In the genomic region with DNA sequence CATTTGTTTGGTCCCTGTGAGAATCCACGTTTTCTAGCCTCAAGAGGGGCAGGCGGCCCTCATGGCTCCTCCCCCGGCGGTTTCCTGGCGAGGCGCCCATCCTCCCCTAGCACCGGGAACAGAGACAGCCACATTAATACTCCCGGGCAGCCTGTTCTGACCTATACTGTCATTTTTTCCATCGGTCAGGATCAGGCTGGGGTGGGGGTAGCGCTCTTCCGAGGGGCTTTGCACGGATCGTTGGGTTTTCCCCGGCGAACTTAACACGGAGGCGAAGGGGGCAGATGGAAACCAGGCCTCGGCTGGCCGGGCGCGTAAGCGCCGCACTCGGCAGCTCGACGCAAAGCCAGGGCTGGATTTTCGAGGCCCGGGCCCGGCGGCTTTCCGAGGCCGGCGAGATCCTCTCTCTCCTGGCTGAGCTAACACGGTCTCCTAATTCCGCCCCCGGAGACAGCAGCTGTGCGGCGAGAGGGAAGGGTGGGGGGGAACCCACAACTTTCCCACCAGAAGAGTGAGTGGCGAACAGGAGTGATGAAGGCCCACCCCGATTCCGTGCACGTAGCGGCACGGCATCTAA, we compare ENCODE assay signal across 8 mouse cellular contexts. TPM values are rescaled to one million over a fixed set of nuclear protein-coding genes. Genes with fewer than 3 reads are reported as not detected.
DNase-seq lines count a peak whose midpoint lies in the region; ATAC-seq and TF ChIP-seq lines count a peak whose summit lies in the region.

No protein-coding gene starts in this region.

- no peaks in the 10 kb centered on the region for H3K79me2 ChIP-seq in liver, adult 2 months (ENCODE audit: control insufficient read depth, insufficient read depth, low read length)

- TF ChIP-seq CTCF in left cerebral cortex, adult 2 months (IDR thresholded peaks at IDR 0.05): no peak
- TF ChIP-seq CTCF in hindbrain, postnatal 0 days (IDR thresholded peaks at IDR 0.05; ENCODE audit: low read depth): no peak
- TF ChIP-seq CTCF in liver, adult 2 months (IDR thresholded peaks at IDR 0.05; ENCODE audit: low read depth, low read length): no peak

- 9% methylated on average over 44 of the region's 44 CpGs for WGBS in hindbrain, postnatal 0 days
- WGBS in liver, adult 2 months: 1% methylated on average over 42 of the region's 44 CpGs
- WGBS in midbrain, embryonic 16.5 days: 10% methylated on average over 35 of the region's 44 CpGs

- peak; percentile 32 to 41 for DNase-seq in left cerebral cortex, adult 2 months (ENCODE audit: extremely low spot score in 1 of 2, low spot score in 2 of 2)
- no peak for DNase-seq in left cerebral cortex, adult 9 months (ENCODE audit: low spot score in 2 of 2)
- DNase-seq in brain, adult 2 months (ENCODE audit: low read depth, low spot score): peak; percentile 74
- DNase-seq in gastrocnemius, postnatal 14 days: peak; percentile 76
- peak; percentile 69 for DNase-seq in hindbrain, postnatal 0 days (ENCODE audit: low spot score)
- DNase-seq in liver, adult 2 months (ENCODE audit: extremely low read depth, low read depth, low spot score): no peak
- peak; percentile 69 for DNase-seq in thymus, postnatal 14 days

- ATAC-seq in hindbrain, postnatal 0 days: peak; percentile 67
- peak; percentile 37 for ATAC-seq in midbrain, embryonic 16.5 days

- peak overlapping the region; percentile 41; the same call in 1 of the 2 replicates for H3K9ac ChIP-seq in hindbrain, postnatal 0 days (replicated peaks; ENCODE audit: low read length)
- peak overlapping the region; percentile 58 for H3K9ac ChIP-seq in liver, adult 2 months (ENCODE audit: low read depth, low read length)
- peak overlapping the region; percentile 54 for H3K9ac ChIP-seq in midbrain, embryonic 16.5 days (ENCODE audit: low read depth, low read length)

- no peaks in the 10 kb centered on the region for H3K9me3 ChIP-seq in hindbrain, postnatal 0 days (ENCODE audit: low read length)
- no peaks in the 10 kb centered on the region for H3K9me3 ChIP-seq in midbrain, embryonic 16.5 days (replicated peaks; ENCODE audit: control insufficient read depth, low read length, poor library complexity, severe bottlenecking)

- H3K27me3 ChIP-seq in hindbrain, postnatal 0 days (ENCODE audit: insufficient read depth, low read length): no peaks in the 10 kb centered on the region
- no peaks in the 10 kb centered on the region for H3K27me3 ChIP-seq in liver, adult 2 months (ENCODE audit: control insufficient read depth, insufficient read depth, low read length)
- peaks cover 28% of the 10 kb centered on the region for H3K27me3 ChIP-seq in midbrain, embryonic 16.5 days (ENCODE audit: control insufficient read depth, insufficient read depth, low read depth, low read length)

- no peaks in the 10 kb centered on the region for H3K4me1 ChIP-seq in hindbrain, postnatal 0 days (ENCODE audit: insufficient read depth, low read length)
- 0 out of 2 replicates have a peak, but pooled peaks cover 1% of the 10 kb centered on the region for H3K4me1 ChIP-seq in liver, adult 2 months (ENCODE audit: control insufficient read depth, insufficient read depth, low read length)
- peaks cover 5% of the 10 kb centered on the region for H3K4me1 ChIP-seq in midbrain, embryonic 16.5 days (ENCODE audit: control insufficient read depth, insufficient read depth, low read length)

- H3K4me2 ChIP-seq in hindbrain, postnatal 0 days (ENCODE audit: low read depth, low read length): peak overlapping the region; percentile 64
- H3K4me2 ChIP-seq in midbrain, embryonic 16.5 days (ENCODE audit: low read length): peak overlapping the region; percentile 63

- intact Hi-C loops in left cerebral cortex, adult 2 months (cut with DNase I): loop anchor here (2.0 to 5.0 kb wide), 3 partner anchors 68 to 152 kb away; no protein-coding TSS in a partner anchor
- intact Hi-C loops in gastrocnemius, postnatal 14 days (cut with DNase I; ENCODE audit: low total_unique reads): no loop called here

- no peak for TF ChIP-seq POLR2A in liver, adult 2 months (IDR thresholded peaks at IDR 0.05; ENCODE audit: extremely low read depth, insufficient read depth, low read length)

- H3K4me3 ChIP-seq in left cerebral cortex, adult 2 months: peak overlapping the region; percentile 40
- H3K4me3 ChIP-seq in hindbrain, postnatal 0 days (ENCODE audit: low read length): peak overlapping the region; percentile 30
- H3K4me3 ChIP-seq in liver, adult 2 months (ENCODE audit: insufficient read depth, low read depth, low read length): peak overlapping the region; percentile 59
- H3K4me3 ChIP-seq in midbrain, embryonic 16.5 days (ENCODE audit: low read depth, low read length): peak overlapping the region; percentile 31

- peak overlapping the region; percentile 72 for H3K27ac ChIP-seq in left cerebral cortex, adult 2 months
- no peak overlapping the region for H3K27ac ChIP-seq in hindbrain, postnatal 0 days
- H3K27ac ChIP-seq in liver, adult 2 months (replicated peaks; ENCODE audit: insufficient read depth, low read depth, low read length): peak overlapping the region; percentile 63
- H3K27ac ChIP-seq in midbrain, embryonic 16.5 days (ENCODE audit: low read length): peak overlapping the region; percentile 28; the same call in 1 of the 2 replicates

- H3K36me3 ChIP-seq in hindbrain, postnatal 0 days (ENCODE audit: insufficient read depth, low read length): no peaks in the 10 kb centered on the region
- no peaks in the 10 kb centered on the region for H3K36me3 ChIP-seq in liver, adult 2 months (ENCODE audit: control insufficient read depth, insufficient read depth, low read length)
- no peaks in the 10 kb centered on the region for H3K36me3 ChIP-seq in midbrain, embryonic 16.5 days (ENCODE audit: control insufficient read depth, insufficient read depth, low read length)

RNA-seq across cellular contexts. Expression of a gene that starts 1.8 kb away (rescaled TPM):
- 10 to 100 TPM; 33.4 to 38.0 TPM for total RNA-seq in left cerebral cortex, adult 2 months (2021)
- 10 to 100 TPM; 14.7 to 20.1 TPM for total RNA-seq in gastrocnemius, postnatal 14 days (2021)
- total RNA-seq in hindbrain, postnatal 0 days (2014; rRNA removed): 22.6 and 27.3 TPM in 2 replicates
- polyA plus RNA-seq in hindbrain, postnatal 0 days (2015; fragmentation: Nextera tagmentation; extraction: Ambion mirVana): 8.8 and 10.3 TPM in 2 replicates
- 2.8 and 4.9 TPM in 2 replicates for total RNA-seq in liver, adult 2 months (2014; rRNA removed)
- 5.6 and 6.6 TPM in 2 replicates for polyA plus RNA-seq in liver, adult 2 months (2012; rRNA removed)
- polyA plus RNA-seq in midbrain, embryonic 16.5 days (2015; fragmentation: Nextera tagmentation; extraction: Ambion mirVana): 14.7 and 16.8 TPM in 2 replicates

Comparison
In these comparisons a context has a peak if more than half of its experiments do, and no peak if none do; other contexts are left out.
1. DNase-seq: peak in left cerebral cortex, adult 2 months (2 of 2), brain, adult 2 months (single experiment), gastrocnemius, postnatal 14 days (single experiment), hindbrain, postnatal 0 days (single experiment) and thymus, postnatal 14 days (single experiment); none in left cerebral cortex, adult 9 months (0 of 2) and liver, adult 2 months (single experiment).
2. Peak in every context shown above with its lines, with median percentiles within 50 percentile points of each other: H3K4me3 ChIP-seq and H3K9ac ChIP-seq.